Mouse (Mus musculus) adrenal gland, adult 2 months (tissue): ENCODE data around the gene Pheta2. TPM values are rescaled to one million over a fixed set of nuclear protein-coding genes. Genes with fewer than 3 reads are reported as not detected.

Source experiments
- DNase-seq: peaks from one replicate; pipeline ENCODE4 v3.0.0; 2021
- long read RNA-seq: library from polyadenylated mRNA; stranded (forward); transcript quantifications from one replicate; pipeline ENCODE4 v2.0.0, GENCODE M21; 2021
- polyA plus RNA-seq: library from polyadenylated mRNA; depleted of rRNA; stranded (reverse); fragments of >200 nt; gene quantifications from 2 replicates; pipeline ENCODE4 v1.2.3, GENCODE M21; 2012; rRNA removed
- total RNA-seq, 2 experiments: library from RNA; stranded (reverse); gene quantifications; 2 replicates each; pipeline ENCODE4 v1.2.3; 2021

Pheta2 gene
- total RNA-seq (1 to 10 TPM in 1 of 2 experiments, under 1 TPM in 1; 0.40 to 1.1 TPM), polyA plus RNA-seq (0.44 and 0.55 TPM in 2 replicates)
- long read RNA-seq, partial matches to known transcripts, result 0 of 1 reads
- long read RNA-seq, other reads (novel, unspliced or antisense), result 0 of 1 reads

- DNase-seq, result peak; percentile 99
Measured at GRCm38 (mm10) chr15:82338593-82339112, at the start of gene Pheta2, which contains the start of the genes Naga and Smdt1. TSS of gene Pheta2 (plus strand) at chr15:82338942. TSS of gene Naga (minus strand) at chr15:82338925. TSS of gene Smdt1 (plus strand) at chr15:82338959.

- no peak for DNase-seq
Measured at GRCm38 (mm10) chr15:82290252-82290651, 48.5 kb upstream of the Pheta2 start.

GRCm38 (mm10) chr15:82292851-82293250 is 45.9 kb upstream of the Pheta2 start:
- no peak for DNase-seq

GRCm38 (mm10) chr15:82293271-82293711 is 45.5 kb upstream of the Pheta2 start:
- no peak for DNase-seq

GRCm38 (mm10) chr15:82294059-82294458 is 44.7 kb upstream of the Pheta2 start:
- no peak for DNase-seq

- DNase-seq, result no peak
Measured at GRCm38 (mm10) chr15:82298764-82299561, 39.8 kb upstream of the Pheta2 start, which contains the start of gene Wbp2nl. TSS of gene Wbp2nl (plus strand) at chr15:82298954.

- DNase-seq, result no peak
Measured at GRCm38 (mm10) chr15:82307107-82307506, 31.6 kb upstream of the Pheta2 start.

GRCm38 (mm10) chr15:82308416-82308815 is 30.3 kb upstream of the Pheta2 start:
- DNase-seq, result no peak

- no peak for DNase-seq
Measured at GRCm38 (mm10) chr15:82317839-82318238, 20.9 kb upstream of the Pheta2 start.

- DNase-seq, result no peak
Measured at GRCm38 (mm10) chr15:82319613-82320012, 19.1 kb upstream of the Pheta2 start.

- no peak for DNase-seq
Measured at GRCm38 (mm10) chr15:82322195-82322594, 16.5 kb upstream of the Pheta2 start.

- DNase-seq, result no peak
Measured at GRCm38 (mm10) chr15:82325382-82325781, 13.4 kb upstream of the Pheta2 start.

- no peak for DNase-seq
Measured at GRCm38 (mm10) chr15:82335194-82335593, 3.5 kb upstream of the Pheta2 start.

- no peak for DNase-seq
Measured at GRCm38 (mm10) chr15:82336629-82337028, 2.1 kb upstream of the Pheta2 start.

- DNase-seq, result no peak
Measured at GRCm38 (mm10) chr15:82337875-82338274, 867 bp upstream of the Pheta2 start.

- no peak for DNase-seq
Measured at GRCm38 (mm10) chr15:82339150-82339549, 408 bp downstream of the Pheta2 start.

- no peak for DNase-seq
Measured at GRCm38 (mm10) chr15:82339634-82340254, 1.0 kb downstream of the Pheta2 start.

GRCm38 (mm10) chr15:82340414-82341035 is 1.8 kb downstream of the Pheta2 start:
- DNase-seq, result no peak

GRCm38 (mm10) chr15:82341036-82341501 is 2.3 kb downstream of the Pheta2 start:
- DNase-seq, result peak; percentile 61

- no peak for DNase-seq
Measured at GRCm38 (mm10) chr15:82341675-82342542, 3.2 kb downstream of the Pheta2 start.

- DNase-seq, result no peak
Measured at GRCm38 (mm10) chr15:82342543-82342935, 3.8 kb downstream of the Pheta2 start.
